Mouse (Mus musculus) heart, embryonic 12.5 days (tissue): ENCODE measurements around the gene Slc25a13. TPM values are rescaled to one million over a fixed set of nuclear protein-coding genes. Genes with fewer than 3 reads are reported as not detected.
A peak's percentile ranks its signal among the peaks of the same experiment; 100 is the strongest.

Experiments used
- ATAC-seq: fragments of 200-750 bp; cut with Nextera tagmentation; 2 replicates; pipeline ENCODE4 v1.8.0; 2017; ENCODE audit warnings: moderate TSS enrichment, moderate library complexity; ENCODE audit not compliant: insufficient number of reproducible peaks, low FRiP score
- H3K27ac ChIP-seq: fragments of 300-500 bp; sonication (generic); 2 replicates; pipeline ENCODE4 v1.5.1; 2016; ENCODE audit warnings: mild to moderate bottlenecking, moderate library complexity; ENCODE audit not compliant: poor library complexity, severe bottlenecking
- H3K27me3 ChIP-seq: fragments of 300-500 bp; sonication (generic); replicated peaks from 2 replicates; pipeline ENCODE4 v1.6.1; 2016; ENCODE audit warnings: mild to moderate bottlenecking, moderate library complexity
- H3K36me3 ChIP-seq: fragments of 300-500 bp; sonication (generic); 2 replicates; pipeline ENCODE4 v1.6.1; 2016; ENCODE audit warnings: mild to moderate bottlenecking, moderate library complexity
- H3K4me1 ChIP-seq: fragments of 300-500 bp; sonication (generic); replicated peaks from 2 replicates; pipeline ENCODE4 v1.6.1; 2016; ENCODE audit warnings: mild to moderate bottlenecking
- H3K4me2 ChIP-seq: fragments of 300-500 bp; sonication (generic); 2 replicates; pipeline ENCODE4 v1.6.1; 2016; ENCODE audit warnings: mild to moderate bottlenecking, moderate library complexity
- H3K4me3 ChIP-seq: fragments of 300-500 bp; sonication (generic); 2 replicates; pipeline ENCODE4 v1.5.1; 2016; ENCODE audit warnings: mild to moderate bottlenecking
- H3K9ac ChIP-seq: fragments of 300-500 bp; sonication (generic); 2 replicates; pipeline ENCODE4 v1.6.1; 2016; ENCODE audit warnings: mild to moderate bottlenecking, moderate library complexity
- H3K9me3 ChIP-seq: fragments of 300-500 bp; sonication (generic); replicated peaks from 2 replicates; pipeline ENCODE4 v1.6.1; 2016; ENCODE audit warnings: mild to moderate bottlenecking, moderate library complexity
- WGBS: fragments of 180-500 bp; shearing (Covaris S2); methylation state at CpG from one replicate; pipeline ENCODE4 v1.1.7; 2016; 5-methylcytosine and 5-hydroxymethylcytosine counted together
- polyA plus RNA-seq: library from polyadenylated mRNA; unstranded; fragments of >200 nt; fragmentation: Nextera tagmentation; extraction: Ambion mirVana; gene quantifications from 2 replicates; pipeline ENCODE4 v1.2.1, GENCODE M21; 2016

Slc25a13 gene
- polyA plus RNA-seq, 1 experiment from 2014 or later, result 80.5 TPM

DNA sequence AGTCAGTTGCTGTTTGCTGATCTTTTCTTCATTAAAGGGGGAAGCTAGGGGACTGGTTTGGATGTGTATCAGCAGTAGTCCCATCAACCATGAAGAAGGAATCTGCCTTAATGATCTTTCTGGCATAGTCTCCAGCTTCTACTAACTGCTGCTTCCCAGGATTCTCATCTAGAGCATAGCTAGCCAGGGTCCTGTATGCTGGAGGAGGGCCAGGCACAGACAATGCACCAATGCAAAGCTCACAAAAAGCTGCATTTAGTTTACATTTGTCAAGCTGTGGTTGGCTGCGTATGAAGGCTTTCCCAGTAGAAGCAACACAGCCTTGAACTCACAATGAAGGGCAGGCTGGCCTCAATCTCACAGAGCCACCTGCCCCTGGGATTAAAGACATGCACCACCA is 136.5 kb downstream of the Slc25a13 start:
- no peak for ATAC-seq
- no peak overlapping the region for H3K4me3 ChIP-seq
- peaks cover 6% of the 10 kb centered on the region; the same call in 1 of the 2 replicates for H3K9me3 ChIP-seq
- H3K4me2 ChIP-seq, result no peak overlapping the region
- H3K9ac ChIP-seq, result no peak overlapping the region
- H3K27me3 ChIP-seq, result no peaks in the 10 kb centered on the region
- no peaks in the 10 kb centered on the region for H3K4me1 ChIP-seq
- 88% methylated on average over 1 of the region's 1 CpGs for WGBS
- H3K27ac ChIP-seq, result no peak overlapping the region
- H3K36me3 ChIP-seq, result peaks cover 19% of the 10 kb centered on the region

DNA sequence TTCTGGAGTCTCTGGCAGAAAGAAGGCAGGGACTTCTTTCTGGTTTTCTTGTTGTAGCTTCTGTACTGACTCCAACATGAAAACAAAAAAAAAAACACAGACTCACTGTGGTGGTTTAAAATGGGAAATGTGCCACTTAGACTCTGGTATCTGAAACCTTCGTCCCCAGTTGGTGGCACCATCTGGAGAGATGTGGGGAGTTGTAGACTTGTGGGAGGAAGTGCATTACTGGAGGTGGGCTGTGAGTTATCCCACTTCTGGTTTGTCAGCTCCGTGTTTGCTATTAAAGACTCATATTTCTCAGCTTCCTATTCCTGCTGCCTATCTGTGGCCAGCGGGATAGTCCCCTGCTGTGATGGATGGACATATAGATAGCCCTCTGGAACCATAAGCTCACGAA is 139.7 kb downstream of the Slc25a13 start:
- H3K4me2 ChIP-seq, result no peak overlapping the region
- no peaks in the 10 kb centered on the region for H3K4me1 ChIP-seq
- H3K4me3 ChIP-seq, result no peak overlapping the region
- no peak for ATAC-seq
- H3K27ac ChIP-seq, result no peak overlapping the region
- peaks cover 6% of the 10 kb centered on the region; the same call in 1 of the 2 replicates for H3K9me3 ChIP-seq
- WGBS, result 72% methylated on average over 4 of the region's 4 CpGs
- no peaks in the 10 kb centered on the region for H3K27me3 ChIP-seq
- no peak overlapping the region for H3K9ac ChIP-seq
- H3K36me3 ChIP-seq, result peaks cover 11% of the 10 kb centered on the region

DNA sequence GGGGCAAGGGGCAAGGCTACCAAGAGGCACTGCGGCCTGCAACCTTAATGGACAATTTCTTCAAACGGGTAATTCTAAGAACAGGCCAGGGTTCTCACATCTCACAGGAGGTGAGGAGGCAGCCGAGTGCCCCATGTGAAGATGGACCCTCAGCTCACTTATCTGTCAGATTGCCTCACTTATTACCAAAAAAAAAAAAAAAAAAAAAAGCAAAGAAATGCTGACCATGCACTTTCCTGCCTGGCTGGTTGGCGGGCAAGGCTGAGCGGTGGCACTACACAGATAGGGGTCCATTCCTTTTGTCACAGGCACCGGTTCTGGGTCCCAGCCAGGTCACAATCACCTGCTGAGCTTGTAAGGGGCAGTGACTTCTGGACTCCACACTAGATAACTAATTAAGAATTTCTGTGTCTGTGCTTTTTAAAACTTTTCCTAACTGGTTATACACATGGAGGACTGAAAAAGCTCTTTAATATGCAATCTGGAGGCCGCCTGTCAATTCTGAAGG is 141.0 kb downstream of the Slc25a13 start:
- no peak for ATAC-seq

DNA sequence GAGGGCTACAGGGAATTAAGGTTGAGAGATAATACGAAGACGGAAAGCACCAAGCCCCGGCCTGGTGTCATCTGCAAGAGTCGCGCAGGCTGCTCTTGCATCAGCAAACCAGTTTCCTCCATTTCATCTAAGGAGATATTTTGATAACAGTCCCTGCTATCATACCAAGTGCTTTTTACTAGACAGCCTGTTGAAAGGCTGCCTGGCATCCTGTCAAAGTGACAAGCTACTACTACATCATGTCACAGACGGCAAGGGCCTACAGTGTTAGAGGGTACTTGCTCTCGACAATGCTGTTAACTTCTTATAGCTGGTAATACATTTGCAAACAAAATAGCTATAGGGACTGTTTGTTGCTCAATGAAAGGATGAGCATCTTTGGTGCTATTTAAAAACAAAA is 145.9 kb downstream of the Slc25a13 start:
- H3K27me3 ChIP-seq, result no peaks in the 10 kb centered on the region
- H3K4me3 ChIP-seq, result no peak overlapping the region
- H3K36me3 ChIP-seq, result no peaks in the 10 kb centered on the region; the same call in 1 of the 2 replicates
- 42% methylated on average over 7 of the region's 7 CpGs for WGBS
- no peak overlapping the region for H3K27ac ChIP-seq
- H3K4me1 ChIP-seq, result peaks cover 27% of the 10 kb centered on the region
- no peak overlapping the region for H3K4me2 ChIP-seq
- no peaks in the 10 kb centered on the region for H3K9me3 ChIP-seq
- no peak for ATAC-seq
- H3K9ac ChIP-seq, result no peak overlapping the region

More for the DNA sequence above, 141.0 kb downstream of the Slc25a13 start:
- Histone ChIP-seq H3K27me3 (no peaks in the 10 kb centered on the region), H3K27ac (no peak overlapping the region), H3K9ac (no peak overlapping the region), H3K9me3 (peaks cover 6% of the 10 kb centered on the region; the same call in 1 of the 2 replicates), H3K4me3 (no peak overlapping the region), H3K4me2 (no peak overlapping the region), H3K4me1 (peaks cover 9% of the 10 kb centered on the region), H3K36me3 (peaks cover 11% of the 10 kb centered on the region)
- 83% methylated on average over 7 of the region's 7 CpGs for WGBS

DNA sequence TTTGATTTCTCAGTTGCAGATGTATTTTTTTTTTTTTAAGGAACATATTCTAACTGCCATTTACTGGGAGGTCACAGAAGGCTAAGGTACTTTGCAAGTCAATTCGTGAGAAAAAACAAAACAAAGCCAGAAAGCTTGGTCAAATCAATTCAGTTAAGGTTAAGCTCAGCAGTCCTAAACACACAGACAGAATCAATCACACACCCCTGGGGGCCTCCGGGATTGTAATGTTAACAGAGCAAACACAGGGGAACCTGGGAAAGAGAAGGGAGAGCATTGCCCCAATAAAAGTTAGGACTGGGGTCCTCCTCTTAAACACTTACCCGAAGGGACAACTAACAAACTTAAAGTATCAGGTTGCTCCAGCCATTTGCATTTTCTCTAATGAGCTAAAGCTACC is 147.0 kb downstream of the Slc25a13 start:
- Histone ChIP-seq H3K9me3 (no peaks in the 10 kb centered on the region), H3K36me3 (0 out of 2 replicates have a peak, but pooled peaks cover 7% of the 10 kb centered on the region), H3K27me3 (no peaks in the 10 kb centered on the region), H3K4me2 (no peak overlapping the region), H3K27ac (no peak overlapping the region), H3K9ac (no peak overlapping the region), H3K4me1 (peaks cover 27% of the 10 kb centered on the region), H3K4me3 (no peak overlapping the region)
- 37% methylated on average over 3 of the region's 3 CpGs for WGBS
- no peak for ATAC-seq

DNA sequence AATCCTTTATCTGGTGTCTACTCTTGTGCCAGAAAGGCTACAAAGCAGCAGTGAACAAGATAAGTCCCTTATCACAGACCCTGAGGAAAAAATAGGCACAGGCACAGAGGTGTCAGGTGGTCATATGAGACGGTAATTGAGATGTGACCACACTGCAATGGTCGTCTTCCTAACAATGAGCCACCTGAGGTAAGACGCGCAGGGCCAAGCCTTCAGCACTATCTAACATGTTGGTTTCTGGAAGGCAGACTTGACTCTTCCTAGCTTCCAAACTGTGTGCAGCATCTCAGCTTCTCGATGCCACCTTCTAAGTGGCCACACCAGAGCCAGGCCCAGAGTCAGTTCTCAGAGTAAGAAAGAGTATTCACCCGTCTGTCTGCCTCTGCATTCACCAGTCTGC is 149.8 kb downstream of the Slc25a13 start:
- ATAC-seq, result no peak
- Histone ChIP-seq H3K27ac (0 out of 2 replicates have a peak overlapping the region, but pooled peaks have one; percentile 2), H3K9me3 (no peaks in the 10 kb centered on the region), H3K27me3 (no peaks in the 10 kb centered on the region), H3K9ac (no peak overlapping the region), H3K4me3 (no peak overlapping the region), H3K36me3 (peaks cover 7% of the 10 kb centered on the region; the same call in 1 of the 2 replicates), H3K4me1 (peaks cover 34% of the 10 kb centered on the region), H3K4me2 (no peak overlapping the region)
- WGBS, result 50% methylated on average over 6 of the region's 6 CpGs

DNA sequence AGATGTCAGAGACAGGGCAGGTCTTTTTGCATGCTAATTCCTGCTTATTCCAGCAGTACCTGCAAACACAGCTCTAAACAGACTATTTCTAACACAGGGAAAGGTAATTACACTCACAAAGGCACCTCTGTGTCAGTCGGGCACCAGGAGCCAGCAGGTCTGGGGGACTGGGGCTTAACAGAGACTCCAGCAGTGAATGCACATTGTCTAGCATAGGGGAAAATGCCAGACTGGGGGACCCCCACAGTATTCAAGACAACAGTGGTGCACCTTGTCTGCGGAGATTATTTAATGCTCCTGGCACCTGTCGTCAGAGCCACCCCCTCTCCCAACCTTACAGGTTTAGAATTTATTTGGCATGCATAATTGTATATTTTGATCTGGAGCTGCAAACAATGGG is 158.4 kb downstream of the Slc25a13 start:
- 60% methylated on average over 3 of the region's 3 CpGs for WGBS

DNA sequence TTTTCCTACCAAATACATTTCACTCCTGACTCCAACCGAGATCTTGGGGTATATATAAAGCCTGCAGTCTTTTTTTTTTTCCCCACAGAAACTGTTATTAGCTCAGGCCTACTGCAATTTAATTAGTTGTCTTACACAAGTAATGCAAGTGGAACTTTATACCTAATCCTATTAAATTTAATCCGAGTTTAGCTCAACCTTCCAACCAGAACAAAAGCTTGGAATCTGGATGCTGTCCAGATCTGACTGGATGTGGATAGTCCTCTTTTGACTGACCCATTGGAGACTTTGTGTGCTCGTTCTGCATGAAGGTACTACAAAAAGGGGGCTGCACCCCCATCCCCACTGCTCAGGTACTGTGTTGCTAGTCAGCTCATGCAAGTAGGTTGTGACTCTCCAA is 163.0 kb downstream of the Slc25a13 start:
- 78% methylated on average over 3 of the region's 3 CpGs for WGBS
- no peaks in the 10 kb centered on the region for H3K9me3 ChIP-seq

More for the DNA sequence above, 158.4 kb downstream of the Slc25a13 start:
- no peak overlapping the region for H3K9ac ChIP-seq
- H3K27me3 ChIP-seq, result no peaks in the 10 kb centered on the region
- no peak for ATAC-seq
- H3K4me1 ChIP-seq, result peaks cover 31% of the 10 kb centered on the region
- no peak overlapping the region for H3K27ac ChIP-seq
- no peak overlapping the region for H3K4me3 ChIP-seq
- no peaks in the 10 kb centered on the region for H3K36me3 ChIP-seq
- no peak overlapping the region for H3K4me2 ChIP-seq
- no peaks in the 10 kb centered on the region for H3K9me3 ChIP-seq

DNA sequence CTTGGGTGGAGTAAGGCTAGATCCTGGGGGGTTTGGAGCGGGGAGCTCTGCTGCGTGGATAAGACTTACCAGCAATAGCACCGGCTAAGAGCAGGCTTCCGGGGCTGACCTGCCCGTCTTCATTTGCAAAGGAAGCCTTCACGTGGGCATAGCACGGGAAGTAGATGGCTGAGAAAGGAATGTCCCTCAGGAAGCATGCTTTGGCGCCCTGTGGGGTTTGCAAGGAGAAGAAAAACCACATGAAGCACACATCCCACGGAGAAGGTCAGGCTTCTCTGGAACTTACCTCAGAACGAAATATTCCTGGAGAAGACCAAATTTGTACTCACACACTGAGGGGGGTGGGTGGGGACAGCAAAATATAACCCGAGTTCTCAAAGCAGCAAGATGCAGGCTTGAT is 164.3 kb downstream of the Slc25a13 start:
- H3K36me3 ChIP-seq, result peaks cover 18% of the 10 kb centered on the region
- WGBS, result 45% methylated on average over 11 of the region's 11 CpGs
- no peak overlapping the region for H3K4me3 ChIP-seq
- H3K4me1 ChIP-seq, result peaks cover 31% of the 10 kb centered on the region
- ATAC-seq, result no peak
- H3K27ac ChIP-seq, result no peak overlapping the region
- no peaks in the 10 kb centered on the region for H3K27me3 ChIP-seq
- no peak overlapping the region for H3K9ac ChIP-seq
- no peak overlapping the region for H3K4me2 ChIP-seq
- H3K9me3 ChIP-seq, result no peaks in the 10 kb centered on the region

More for the DNA sequence above, 163.0 kb downstream of the Slc25a13 start:
- ATAC-seq, result no peak
- no peaks in the 10 kb centered on the region for H3K27me3 ChIP-seq
- no peak overlapping the region for H3K9ac ChIP-seq
- H3K27ac ChIP-seq, result no peak overlapping the region
- peaks cover 18% of the 10 kb centered on the region for H3K36me3 ChIP-seq
- H3K4me3 ChIP-seq, result no peak overlapping the region
- peaks cover 37% of the 10 kb centered on the region for H3K4me1 ChIP-seq
- no peak overlapping the region for H3K4me2 ChIP-seq

DNA sequence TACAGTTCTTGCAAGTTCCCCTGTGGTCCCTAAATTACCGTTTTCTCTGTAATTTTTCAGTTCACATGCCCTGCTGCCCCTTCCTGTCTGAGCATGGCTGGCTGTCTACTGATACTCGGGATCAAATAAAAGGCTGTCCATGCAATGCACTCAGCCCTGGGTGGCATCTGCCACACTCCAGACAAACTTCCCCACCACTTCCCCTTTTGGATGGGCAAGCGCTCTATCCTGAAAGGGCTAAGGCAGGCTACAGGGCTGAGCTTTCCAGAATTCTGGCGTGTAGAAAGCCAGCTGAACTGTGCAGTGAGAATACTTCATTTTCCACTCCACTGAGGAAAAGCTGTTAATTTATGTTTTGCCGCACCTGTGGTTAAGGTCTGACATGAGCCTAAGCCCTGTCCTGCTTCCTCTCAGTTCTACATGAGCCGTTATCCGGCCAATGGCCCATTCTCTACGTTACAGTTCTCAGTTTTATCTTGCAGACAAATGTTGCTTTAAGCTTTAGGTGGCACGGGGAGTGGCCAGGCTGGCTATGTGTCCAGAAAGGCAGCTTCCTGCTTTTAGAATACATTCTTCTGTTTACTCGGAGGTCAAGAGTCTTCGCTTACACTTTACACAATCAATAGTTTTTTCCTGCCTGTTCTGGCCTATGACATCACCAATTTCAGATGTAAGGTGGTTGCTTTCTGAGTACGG is 170.1 kb downstream of the Slc25a13 start:
- H3K36me3 ChIP-seq, result peaks cover 19% of the 10 kb centered on the region
- no peak overlapping the region for H3K9ac ChIP-seq
- H3K4me3 ChIP-seq, result no peak overlapping the region
- no peak overlapping the region for H3K27ac ChIP-seq
- no peaks in the 10 kb centered on the region for H3K9me3 ChIP-seq
- 58% methylated on average over 12 of the region's 12 CpGs for WGBS
- H3K27me3 ChIP-seq, result no peaks in the 10 kb centered on the region
- ATAC-seq, result no peak
- H3K4me1 ChIP-seq, result 0 out of 2 replicates have a peak, but pooled peaks cover 3% of the 10 kb centered on the region
- H3K4me2 ChIP-seq, result no peak overlapping the region

DNA sequence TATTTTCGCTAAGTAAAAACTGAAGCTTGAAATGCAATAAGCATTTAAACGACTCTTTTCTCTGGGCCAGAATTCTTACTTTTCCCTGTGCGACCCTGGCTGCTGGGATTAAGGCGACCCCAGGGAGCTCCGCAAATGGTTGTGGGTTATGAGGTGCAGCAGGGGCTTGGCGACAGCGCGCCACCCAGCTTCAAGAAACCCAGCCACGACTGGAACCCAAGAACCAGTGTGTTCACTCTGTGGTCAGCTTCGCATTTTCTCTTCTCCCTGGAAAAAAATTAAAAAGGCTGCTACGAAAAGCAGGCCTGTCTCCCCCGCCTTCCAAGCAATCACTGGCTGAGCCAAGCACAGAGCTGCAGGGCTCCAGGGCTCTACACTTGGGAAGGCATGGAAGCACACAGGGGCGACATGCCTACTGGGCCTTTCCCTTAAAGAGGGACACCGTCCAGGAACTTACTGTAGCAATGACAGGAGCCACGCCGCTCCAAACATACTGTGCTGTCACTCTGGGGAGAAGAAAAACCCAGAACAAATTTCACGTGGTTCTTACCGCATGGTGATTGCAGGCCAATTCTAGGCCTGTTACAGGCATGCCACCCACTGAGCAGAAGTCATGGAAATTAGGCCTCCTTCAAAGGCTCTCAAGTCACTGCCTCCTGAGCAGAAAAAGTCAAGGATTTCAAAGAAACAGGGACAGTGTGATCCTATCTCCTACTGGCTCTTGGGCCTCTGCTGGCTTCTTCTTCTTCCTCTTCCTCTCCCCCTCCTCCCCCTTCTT is 178.0 kb downstream of the Slc25a13 start:
- H3K27ac ChIP-seq, result no peak overlapping the region
- H3K4me2 ChIP-seq, result no peak overlapping the region
- H3K27me3 ChIP-seq, result no peaks in the 10 kb centered on the region
- no peaks in the 10 kb centered on the region for H3K9me3 ChIP-seq
- no peak overlapping the region for H3K9ac ChIP-seq
- H3K4me1 ChIP-seq, result no peaks in the 10 kb centered on the region
- no peak overlapping the region for H3K4me3 ChIP-seq
- ATAC-seq, result no peak
- 0 out of 2 replicates have a peak, but pooled peaks cover 2% of the 10 kb centered on the region for H3K36me3 ChIP-seq
- 49% methylated on average over 18 of the region's 18 CpGs for WGBS
